Mouse (Mus musculus) MEL (cell line): ENCODE measurements around the gene Prps1l1.

ENCODE experiments used
- CHD1 ChIP-seq: IDR thresholded peaks from 2 replicates; pipeline ENCODE4 v1.6.1; 2012; ENCODE audit warnings: low read depth, mild to moderate bottlenecking, inconsistent platforms, low read length, improper control_type of control experiment
- CTCF ChIP-seq, 3 experiments: IDR thresholded peaks in 2 of 3; conservative IDR thresholded peaks in 1 of 3; 2 replicates each; pipeline ENCODE4 v1.5.1; 2011 to 2012; ENCODE audit warnings: low read length in 3 of 3, low read depth in 2 of 3, mild to moderate bottlenecking in 2 of 3, improper control_type of control experiment in 1 of 3, inconsistent platforms in 1 of 3, mixed read lengths in 1 of 3, moderate library complexity in 1 of 3; ENCODE audit not compliant: control insufficient read depth in 1 of 3, insufficient read depth in 1 of 3, poor library complexity in 1 of 3, severe bottlenecking in 1 of 3
- ELF1 ChIP-seq: IDR thresholded peaks from 2 replicates; pipeline ENCODE4 v1.6.1; 2014; ENCODE audit warnings: low read depth, mild to moderate bottlenecking, inconsistent platforms, low read length, improper control_type of control experiment, moderate library complexity
- EP300 ChIP-seq, 2 experiments: IDR thresholded peaks; 2 replicates each; pipeline ENCODE4 v1.6.1; 2011; ENCODE audit warnings: improper control_type of control experiment in 2 of 2, low read length in 2 of 2, low read depth in 1 of 2, mild to moderate bottlenecking in 1 of 2
- JUND ChIP-seq: IDR thresholded peaks from 2 replicates; pipeline ENCODE4 v1.6.1; 2011; ENCODE audit warnings: low read depth, mild to moderate bottlenecking, improper control_type of control experiment, low read length
- MAX ChIP-seq: IDR thresholded peaks from 2 replicates; pipeline ENCODE4 v1.6.1; 2011; ENCODE audit warnings: low read length, improper control_type of control experiment
- MXI1 ChIP-seq: IDR thresholded peaks from 2 replicates; pipeline ENCODE4 v1.6.1; 2011; ENCODE audit warnings: mild to moderate bottlenecking, low read depth, low read length, improper control_type of control experiment
- POLR2A ChIP-seq, 2 experiments: IDR thresholded peaks; 2 replicates each; pipeline ENCODE4 v1.6.1; 2011 to 2012; ENCODE audit warnings: low read length in 2 of 2, mild to moderate bottlenecking in 2 of 2, control low read depth in 1 of 2, improper control_type of control experiment in 1 of 2, low read depth in 1 of 2, moderate library complexity in 1 of 2; ENCODE audit not compliant: control insufficient read depth in 1 of 2, insufficient read depth in 1 of 2, poor library complexity in 1 of 2
- SIN3A ChIP-seq: IDR thresholded peaks from 2 replicates; pipeline ENCODE4 v1.6.1; 2012; ENCODE audit warnings: low read length, improper control_type of control experiment, inconsistent platforms
- TCF12 ChIP-seq: IDR thresholded peaks from 2 replicates; pipeline ENCODE4 v1.6.1; 2014; ENCODE audit warnings: low read depth, mild to moderate bottlenecking, inconsistent platforms, low read length, improper control_type of control experiment, moderate library complexity
- USF2 ChIP-seq, 2 experiments: IDR thresholded peaks; 2 replicates each; pipeline ENCODE4 v1.6.1; 2011 to 2012; ENCODE audit warnings: improper control_type of control experiment in 2 of 2, low read length in 2 of 2, borderline replicate concordance in 1 of 2, inconsistent platforms in 1 of 2, low read depth in 1 of 2, mild to moderate bottlenecking in 1 of 2; ENCODE audit not compliant: insufficient read depth in 1 of 2
- ZC3H11A ChIP-seq: IDR thresholded peaks from 2 replicates; pipeline ENCODE4 v1.6.1; 2012; ENCODE audit warnings: low read depth, mild to moderate bottlenecking, inconsistent platforms, low read length, improper control_type of control experiment
- ZMIZ1 ChIP-seq: IDR thresholded peaks from 2 replicates; pipeline ENCODE4 v1.6.1; 2012; ENCODE audit warnings: low read depth, mild to moderate bottlenecking, inconsistent platforms, low read length, improper control_type of control experiment, moderate library complexity

- TF ChIP-seq CTCF (IDR thresholded peaks at IDR 0.05 in 2 of 3, conservative IDR thresholded peaks at IDR 0.05 in 1 of 3; ENCODE audit: control insufficient read depth in 1 of 3, insufficient read depth in 1 of 3, low read depth in 2 of 3, low read length in 3 of 3, poor library complexity in 1 of 3, severe bottlenecking in 1 of 3), result no peak
- no peak for TF ChIP-seq JUND
- TF ChIP-seq SIN3A, result no peak
- no peak for TF ChIP-seq EP300 (IDR thresholded peaks at IDR 0.05; ENCODE audit: low read depth in 1 of 2, low read length in 2 of 2)
- TF ChIP-seq MAX, result no peak
- TF ChIP-seq POLR2A (IDR thresholded peaks at IDR 0.05; ENCODE audit: control insufficient read depth in 1 of 2, insufficient read depth in 1 of 2, low read depth in 1 of 2, low read length in 2 of 2, poor library complexity in 1 of 2), result no peak
- TF ChIP-seq ZMIZ1, result no peak
- no peak for TF ChIP-seq ELF1
- TF ChIP-seq USF2 (IDR thresholded peaks at IDR 0.05; ENCODE audit: borderline replicate concordance in 1 of 2, insufficient read depth in 1 of 2, low read depth in 1 of 2, low read length in 2 of 2), result no peak
- TF ChIP-seq MXI1, result no peak
- TF ChIP-seq TCF12, result no peak
- no peak for TF ChIP-seq ZC3H11A
- TF ChIP-seq CHD1, result no peak
Measured at GRCm38 (mm10) chr12:35011462-35011861, 26.9 kb downstream of the Prps1l1 start.
